Mouse (Mus musculus) cerebellum, adult 11-12 months (tissue): ENCODE data around the gene Il4i1.
A peak's percentile ranks its signal among the peaks of the same experiment; 100 is the strongest.

Experiments
- DNase-seq: peaks from one replicate; pipeline ENCODE4 v3.0.0; 2022

Gene Il4i1

GRCm38 (mm10) chr7:44815721-44816469 lies at the start of gene Il4i1, which contains the start of gene Nup62:
TSS of gene Il4i1 (plus strand) at chr7:44816387.
TSS of gene Nup62 (plus strand) at chr7:44816088.
- DNase-seq = peak; percentile 98

GRCm38 (mm10) chr7:44768129-44768528 lies 48.1 kb upstream of the Il4i1 start:
- no peak for DNase-seq

DNA sequence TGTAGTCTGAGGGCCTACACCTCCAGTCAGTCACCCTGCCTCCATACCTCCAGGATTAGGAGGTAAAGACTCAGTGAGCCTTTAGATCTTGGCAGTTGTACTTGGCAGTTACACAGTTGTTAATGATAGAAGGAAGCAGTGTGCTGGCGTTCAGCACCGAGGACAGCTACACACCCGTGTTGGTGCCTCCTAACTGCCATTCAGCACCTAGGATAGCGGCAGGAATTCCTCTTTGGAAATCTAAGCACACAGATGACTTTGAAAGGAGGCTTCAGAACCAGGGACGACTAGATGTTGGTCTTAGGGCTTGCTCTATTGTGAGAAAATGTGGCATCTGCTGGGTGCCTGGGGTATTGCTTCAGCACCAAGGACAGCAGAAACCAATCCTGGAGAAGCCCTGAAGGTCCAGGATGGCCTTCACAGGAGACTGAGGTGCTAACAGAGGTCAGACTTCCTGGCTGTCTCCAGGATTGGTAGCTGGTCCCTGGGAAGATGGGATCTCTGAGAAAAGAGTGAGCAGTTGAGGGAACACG lies 46.1 kb upstream of the Il4i1 start:
- no peak for DNase-seq

DNA sequence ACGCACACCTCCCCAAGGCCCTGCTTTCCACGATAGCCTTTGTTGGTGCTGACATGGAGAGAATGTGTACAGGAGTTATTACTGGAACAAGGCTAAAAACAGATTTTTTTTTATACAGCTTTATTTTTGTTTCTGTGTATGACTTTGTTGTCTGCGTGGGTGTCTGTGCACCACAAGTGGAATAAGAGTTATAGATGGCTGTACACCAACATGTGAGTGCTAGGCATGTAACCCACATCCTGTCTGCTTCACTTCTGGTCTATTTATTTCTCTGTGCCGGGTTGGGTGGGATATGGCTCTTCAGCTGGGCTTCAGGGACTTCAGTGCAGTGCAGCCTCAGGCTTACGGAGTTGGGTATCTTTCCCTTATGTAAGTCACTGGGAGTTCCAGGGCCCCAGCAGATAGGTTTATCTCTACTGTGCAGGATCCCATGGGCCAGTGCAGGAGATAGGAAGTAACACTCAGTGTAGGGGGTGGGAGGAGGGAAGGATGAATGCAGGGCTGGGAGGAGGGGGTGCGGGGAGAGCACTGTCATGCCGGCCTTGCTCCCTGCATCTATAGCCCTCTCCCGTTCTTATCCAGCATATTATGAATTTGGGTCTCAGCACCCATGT lies 43.5 kb upstream of the Il4i1 start:
- no peak for DNase-seq

GRCm38 (mm10) chr7:44776849-44777498 lies 39.2 kb upstream of the Il4i1 start:
- no peak for DNase-seq

DNA sequence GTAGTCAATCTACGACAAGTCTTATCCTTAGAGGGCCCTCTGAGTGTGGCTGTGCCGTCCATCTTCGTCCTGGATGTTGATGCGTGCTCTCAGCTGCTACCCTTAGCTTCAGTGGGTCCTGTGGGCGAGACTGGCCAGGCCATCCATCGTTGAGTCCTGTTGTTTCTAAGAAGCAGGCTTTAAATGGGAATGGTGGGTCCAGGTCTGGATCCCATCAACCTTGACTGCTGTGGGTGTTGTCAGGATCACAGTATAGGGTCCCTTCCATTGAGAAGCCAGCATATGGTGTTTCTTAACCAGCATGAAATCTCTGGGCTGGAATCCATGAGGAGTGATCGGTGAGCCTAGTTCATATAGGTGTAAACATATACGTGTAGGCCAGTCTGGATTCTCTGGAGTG lies 36.1 kb upstream of the Il4i1 start:
- no peak for DNase-seq

GRCm38 (mm10) chr7:44789531-44789930 lies 26.7 kb upstream of the Il4i1 start:
- no peak for DNase-seq

DNA sequence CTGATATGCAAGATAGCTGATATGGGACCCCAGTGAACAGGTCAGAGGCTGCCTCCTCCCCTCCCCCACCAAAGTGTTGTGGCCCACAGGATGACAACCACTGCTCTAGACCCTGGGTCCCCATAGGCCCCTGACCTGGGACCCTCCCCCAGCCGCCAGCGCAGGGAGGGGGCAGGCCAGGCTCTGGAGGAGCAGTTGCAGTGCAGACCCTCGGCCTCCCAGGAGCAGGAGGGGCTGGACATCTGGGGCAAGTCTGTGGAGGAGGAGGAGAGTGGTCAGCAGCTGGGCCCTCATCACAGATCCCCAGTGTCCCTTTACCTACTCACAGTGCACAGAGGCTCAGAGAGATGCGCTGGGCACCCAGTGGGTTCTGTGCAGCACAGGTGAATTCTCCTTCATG lies 26.1 kb upstream of the Il4i1 start:
- DNase-seq = no peak

DNA sequence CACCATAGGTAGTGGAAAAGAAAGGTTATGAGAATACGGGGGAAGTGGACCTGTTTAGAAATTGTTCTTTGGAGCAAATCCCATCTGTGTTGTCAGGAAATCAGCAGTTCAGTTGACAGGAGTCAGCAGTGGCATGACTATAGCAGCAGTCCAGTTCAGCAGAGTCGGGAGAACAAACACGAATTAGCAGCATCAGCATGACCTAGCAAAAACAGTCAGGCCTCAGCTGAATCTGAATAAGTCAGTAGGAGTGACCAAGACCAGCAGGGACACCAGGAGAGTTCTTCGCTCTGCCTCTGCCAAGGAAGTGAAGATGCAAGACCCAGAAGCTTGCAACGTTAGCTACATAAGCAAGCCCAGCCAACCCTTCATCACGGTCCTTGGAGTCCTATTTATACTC lies 23.4 kb upstream of the Il4i1 start:
- DNase-seq = no peak

GRCm38 (mm10) chr7:44808927-44809326 lies 7.3 kb upstream of the Il4i1 start:
- no peak for DNase-seq

DNA sequence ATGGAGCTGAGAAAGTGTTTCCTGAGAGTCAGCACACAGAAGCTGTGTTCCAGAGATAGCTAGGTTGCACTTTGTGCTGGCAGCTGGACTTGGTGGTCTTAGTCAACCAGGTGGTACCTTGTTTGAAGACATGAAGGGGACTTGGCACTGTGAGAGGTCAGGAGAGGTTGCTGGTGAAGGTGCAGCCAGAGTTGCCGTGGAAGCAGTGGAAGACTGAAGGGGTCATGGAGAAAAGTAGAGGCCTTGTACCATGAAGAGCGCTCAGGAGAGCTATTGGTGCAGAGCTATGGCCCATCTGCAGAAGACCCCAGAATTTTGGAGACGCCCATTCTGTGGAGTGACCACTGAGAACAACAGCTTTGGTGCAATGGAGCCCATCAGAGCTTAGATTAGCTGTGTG lies 6.7 kb upstream of the Il4i1 start:
- DNase-seq = no peak

DNA sequence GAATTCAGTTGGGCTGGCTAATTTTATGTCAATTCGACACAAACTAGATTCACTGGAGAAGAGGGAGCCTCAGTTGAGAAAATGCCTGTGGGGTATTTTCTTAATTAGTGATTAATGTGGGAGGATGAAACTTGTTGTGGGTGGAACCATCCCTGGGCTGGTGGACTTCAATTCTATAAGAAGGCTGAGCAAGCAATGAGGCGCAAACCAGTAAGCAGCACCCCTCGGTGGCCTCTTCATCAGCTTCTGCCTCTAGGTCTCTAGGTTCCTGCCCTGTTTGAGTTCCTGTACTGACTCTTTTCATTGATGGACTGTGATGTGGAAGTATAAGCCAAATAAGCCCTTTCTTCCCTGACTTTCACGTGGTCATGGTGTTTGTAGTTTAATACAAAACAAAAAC lies 5.8 kb upstream of the Il4i1 start:
- DNase-seq = no peak

- no peak for DNase-seq
These were observed 5.2 kb upstream of the Il4i1 start for GRCm38 (mm10) chr7:44810819-44811557.

GRCm38 (mm10) chr7:44812651-44813325 lies 3.4 kb upstream of the Il4i1 start:
- no peak for DNase-seq

GRCm38 (mm10) chr7:44813985-44814384 lies 2.2 kb upstream of the Il4i1 start:
- DNase-seq = no peak

DNA sequence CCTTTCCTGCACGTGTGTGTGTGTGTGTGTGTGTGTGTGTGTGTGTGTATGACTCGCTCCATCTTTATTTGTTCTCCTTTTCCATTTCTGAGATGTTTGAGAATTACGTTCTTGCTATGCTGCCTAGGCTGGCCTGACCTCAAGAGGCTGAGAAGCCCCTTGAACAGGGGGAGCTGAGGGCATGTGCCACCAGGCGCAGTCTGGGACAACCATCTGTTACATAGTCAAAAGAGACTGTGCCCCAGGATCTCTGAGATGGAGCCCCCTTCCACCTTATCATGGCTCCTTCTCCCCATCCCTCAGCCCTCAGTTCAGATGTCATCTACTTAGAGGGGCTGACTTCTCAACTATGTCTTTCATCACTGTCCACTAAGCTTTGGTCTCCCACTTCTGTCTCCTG lies 1.8 kb upstream of the Il4i1 start:
- no peak for DNase-seq

DNA sequence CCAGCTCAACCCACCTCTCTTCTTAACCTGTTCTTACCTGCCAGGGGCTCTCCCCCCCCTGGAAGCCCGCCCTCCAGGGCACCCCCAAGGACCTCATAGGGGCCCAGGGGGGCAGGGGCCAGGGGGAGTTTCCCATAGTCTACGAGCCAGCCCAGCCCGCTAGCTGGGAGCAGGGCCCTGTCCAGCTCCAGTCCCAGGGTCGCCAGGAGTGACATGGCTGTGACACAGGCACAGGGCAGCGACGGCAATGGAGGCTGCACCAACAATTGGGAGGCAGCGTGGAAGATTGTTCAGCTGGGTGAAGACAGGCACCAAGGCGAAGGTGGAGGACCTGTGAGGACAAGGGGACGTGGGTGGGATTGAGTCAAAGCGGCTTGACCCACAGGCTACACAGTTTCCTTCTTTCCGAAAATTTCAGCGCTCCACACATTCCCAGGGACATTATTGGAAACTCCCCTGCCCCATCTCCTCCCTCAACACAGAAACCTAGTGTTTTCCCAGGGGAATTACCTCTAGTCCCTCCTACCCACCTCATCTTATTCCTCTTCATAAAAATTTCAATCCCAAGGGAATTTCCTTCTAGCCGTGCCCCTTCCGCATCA lies 1.1 kb upstream of the Il4i1 start:
- peak; percentile 72 for DNase-seq

DNA sequence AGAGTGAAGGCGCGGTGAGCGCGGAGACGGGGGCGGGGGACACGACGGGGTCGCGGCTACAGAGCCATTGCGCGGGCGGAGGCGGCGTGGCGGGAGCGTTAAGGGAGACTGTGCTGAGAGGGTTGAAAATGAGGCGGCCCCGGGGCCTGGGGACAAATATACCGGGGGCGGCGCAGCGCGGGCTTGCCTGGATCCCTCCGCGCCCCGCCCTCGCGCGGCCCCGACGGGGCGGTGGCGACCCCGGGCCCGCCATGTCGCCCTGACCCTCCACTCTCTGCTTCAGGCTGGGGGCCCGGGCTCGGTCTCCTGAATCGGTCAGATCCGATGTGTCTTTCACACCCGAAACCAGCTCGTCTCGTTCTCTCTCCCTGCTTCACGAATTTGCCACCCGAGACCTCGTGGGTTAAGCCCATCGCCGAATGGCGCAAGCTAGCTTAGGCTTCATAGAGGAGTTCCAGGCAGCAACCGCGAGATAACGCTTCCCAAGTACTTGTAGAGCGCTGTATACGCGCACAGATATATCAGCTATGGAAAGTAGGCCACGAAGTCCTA lies 359 bp downstream of the Il4i1 start, which contains the start of gene Atf5:
Atf5 (minus strand) TSS at position 189 of the 552 bp plus-strand sequence.
- DNase-seq = no peak

DNA sequence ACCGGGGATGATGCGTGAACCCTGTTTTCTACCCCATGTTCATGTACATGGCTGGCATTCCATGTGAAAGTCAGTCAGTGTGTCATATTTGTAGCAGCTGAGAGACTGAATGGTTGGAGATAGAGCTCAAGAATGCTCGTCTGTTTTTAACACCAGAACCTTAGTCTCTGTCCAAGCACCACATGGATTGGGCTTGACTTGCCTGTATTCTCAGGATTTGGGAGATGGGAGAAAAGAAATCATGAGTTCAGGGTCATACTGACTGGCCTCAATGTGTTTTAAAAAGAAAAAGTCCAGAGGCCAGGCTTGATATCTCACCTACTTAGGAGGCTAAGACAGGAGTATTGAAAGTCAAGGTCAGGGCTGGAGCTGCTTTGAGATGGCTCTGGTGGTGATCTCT lies 1.3 kb downstream of the Il4i1 start:
- peak; percentile 9 for DNase-seq

GRCm38 (mm10) chr7:44818164-44818563 lies 2.0 kb downstream of the Il4i1 start:
- DNase-seq = peak; percentile 18

DNA sequence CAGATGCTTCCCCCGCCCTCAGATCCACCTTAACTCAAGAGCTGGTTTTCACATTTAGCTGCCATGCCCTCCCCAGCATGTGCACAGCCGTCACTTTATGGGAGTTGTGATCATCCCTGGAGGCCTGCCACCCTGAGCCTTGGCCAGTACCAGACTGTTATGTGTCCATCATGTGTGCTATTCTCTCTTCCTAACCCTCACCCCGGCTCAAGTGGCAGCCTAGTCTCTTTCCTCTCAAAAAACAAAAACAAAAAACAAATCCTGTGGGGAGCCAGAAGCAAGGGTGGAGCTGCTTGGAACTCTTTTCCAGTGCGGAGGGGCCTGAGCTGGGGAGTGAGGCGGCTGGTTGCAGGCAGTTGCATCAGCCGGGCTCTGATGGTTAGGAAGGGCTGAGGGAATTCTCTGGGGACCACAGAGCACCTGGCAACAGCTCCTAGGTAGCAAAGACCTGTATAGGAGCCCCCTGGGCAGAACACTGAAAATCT lies 2.6 kb downstream of the Il4i1 start:
- peak; percentile 45 for DNase-seq

GRCm38 (mm10) chr7:44819391-44819790 lies 3.2 kb downstream of the Il4i1 start:
- no peak for DNase-seq
